10 mouse cellular contexts compared by ENCODE assay signal in the genomic region with DNA sequence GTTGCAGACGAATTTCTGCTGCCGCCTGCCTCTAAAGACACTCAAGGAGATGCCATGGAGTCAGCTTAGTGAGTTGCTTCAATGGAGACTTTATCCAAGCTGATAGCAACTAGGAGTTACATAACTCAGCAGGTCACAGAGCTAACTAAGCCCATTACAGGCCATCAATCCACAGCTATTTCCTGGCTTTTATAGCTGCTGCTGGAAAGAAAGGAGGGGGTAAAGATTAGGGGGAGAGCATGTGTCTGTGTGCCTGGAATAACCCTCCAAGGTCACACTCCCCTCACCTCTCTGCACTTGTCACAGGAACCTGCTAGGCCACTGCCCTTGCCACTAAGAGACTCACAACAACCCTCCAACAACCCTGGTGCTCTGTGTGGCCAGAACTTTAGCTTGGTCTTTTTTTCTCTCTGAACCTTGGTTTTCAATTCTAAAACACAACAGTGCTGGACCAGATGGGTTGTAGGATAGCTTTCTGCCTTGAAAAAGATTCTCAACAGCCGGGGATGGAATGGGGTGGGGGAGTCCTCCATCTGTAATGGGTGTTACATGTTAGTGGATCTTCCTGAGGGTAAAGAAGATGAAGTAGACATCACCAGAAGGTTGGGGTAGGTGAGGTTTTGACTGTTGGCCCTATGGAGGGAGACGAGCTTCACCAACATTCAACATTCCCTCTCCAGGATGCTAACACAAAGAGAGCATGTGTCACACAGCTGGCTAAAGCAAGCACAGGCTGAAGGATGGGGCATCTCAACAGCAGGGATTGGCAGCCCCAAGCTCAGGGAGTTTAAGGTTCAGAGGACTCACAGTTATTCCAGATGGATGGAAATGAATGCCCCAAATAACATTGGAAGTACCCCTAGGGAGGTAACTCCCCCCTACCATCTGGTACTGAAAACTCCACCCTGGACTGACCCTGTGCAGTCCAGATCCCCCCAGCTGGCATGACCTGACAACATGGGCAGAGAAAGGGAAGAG.
A peak's percentile ranks its signal among the peaks of the same experiment; 100 is the strongest.
DNase-seq lines count a peak whose midpoint lies in the region; ATAC-seq and TF ChIP-seq lines count a peak whose summit lies in the region.
"Had no signal": no experiment of that assay in that cellular context is flagged by ENCODE, and none has a peak within 500 bp of the region (broad histone marks: within the 10 kb centered on the region; RNA-seq: fewer than 3 reads in every experiment).

No protein-coding gene starts in this region.

- H3K4me1 ChIP-seq in heart, embryonic 15.5 days (replicated peaks), result peaks cover 35% of the 10 kb centered on the region
- H3K4me1 ChIP-seq in heart, embryonic 11.5 days (ENCODE audit: control insufficient read depth, insufficient read depth, low read length), result peaks cover 26% of the 10 kb centered on the region
- H3K4me1 ChIP-seq in limb, embryonic 12.5 days (replicated peaks), result peaks cover 29% of the 10 kb centered on the region

- H3K36me3 ChIP-seq in heart, embryonic 15.5 days, result peaks cover under 1% of the 10 kb centered on the region; the same call in 1 of the 2 replicates
- no peaks in the 10 kb centered on the region for H3K36me3 ChIP-seq in heart, embryonic 11.5 days (ENCODE audit: control insufficient read depth, insufficient read depth, low read length)
- 0 out of 2 replicates have a peak, but pooled peaks cover 7% of the 10 kb centered on the region for H3K36me3 ChIP-seq in limb, embryonic 12.5 days

- WGBS in heart, embryonic 15.5 days, result 61% methylated on average over 4 of the region's 4 CpGs
- 70% methylated on average over 4 of the region's 4 CpGs for WGBS in heart, embryonic 11.5 days (ENCODE audit: insufficient replicate concordance)
- WGBS in limb, embryonic 12.5 days, result 61% methylated on average over 4 of the region's 4 CpGs

- no peak overlapping the region for H3K4me3 ChIP-seq in heart, embryonic 15.5 days
- H3K4me3 ChIP-seq in heart, embryonic 11.5 days (ENCODE audit: low read depth, low read length), result no peak overlapping the region
- H3K4me3 ChIP-seq in layer of hippocampus, adult 2 months, result no peak overlapping the region
- no peak overlapping the region for H3K4me3 ChIP-seq in limb, embryonic 12.5 days (replicated peaks)
- H3K4me3 ChIP-seq: erythroblast, embryonic 14.5 days had no signal

- no peak overlapping the region for H3K9ac ChIP-seq in heart, embryonic 15.5 days
- H3K9ac ChIP-seq in heart, embryonic 11.5 days (ENCODE audit: low read depth, low read length), result no peak overlapping the region
- peak overlapping the region; percentile 35; the same call in 1 of the 2 replicates for H3K9ac ChIP-seq in limb, embryonic 12.5 days (replicated peaks)

- no peak for ATAC-seq in heart, embryonic 15.5 days (replicated peaks; ENCODE audit: insufficient number of reproducible peaks, insufficient read depth, low FRiP score, low read depth)
- no peak for ATAC-seq in heart, embryonic 11.5 days (replicated peaks; ENCODE audit: insufficient number of reproducible peaks, low FRiP score, low TSS enrichment)
- ATAC-seq in limb, embryonic 12.5 days (ENCODE audit: insufficient number of reproducible peaks, insufficient read depth, low FRiP score, low TSS enrichment, low read depth), result no peak
- ATAC-seq: intestine, embryonic 16.5 days had no signal

- peak overlapping the region; percentile 47 for H3K27ac ChIP-seq in heart, embryonic 15.5 days
- H3K27ac ChIP-seq in heart, embryonic 11.5 days (ENCODE audit: low read depth, low read length), result no peak overlapping the region
- H3K27ac ChIP-seq in layer of hippocampus, adult 2 months, result peak overlapping the region; percentile 82
- 0 out of 2 replicates have a peak overlapping the region, but pooled peaks have one; percentile 12 for H3K27ac ChIP-seq in limb, embryonic 12.5 days

- no peaks in the 10 kb centered on the region for H3K27me3 ChIP-seq in heart, embryonic 15.5 days
- no peaks in the 10 kb centered on the region for H3K27me3 ChIP-seq in heart, embryonic 11.5 days (ENCODE audit: control insufficient read depth, insufficient read depth, low read length)
- no peaks in the 10 kb centered on the region for H3K27me3 ChIP-seq in limb, embryonic 12.5 days

- H3K9me3 ChIP-seq in heart, embryonic 15.5 days (replicated peaks), result no peaks in the 10 kb centered on the region
- no peaks in the 10 kb centered on the region for H3K9me3 ChIP-seq in heart, embryonic 11.5 days (replicated peaks; ENCODE audit: control insufficient read depth, low read length)
- no peaks in the 10 kb centered on the region for H3K9me3 ChIP-seq in limb, embryonic 12.5 days

- no peak overlapping the region for H3K4me2 ChIP-seq in heart, embryonic 15.5 days
- H3K4me2 ChIP-seq in heart, embryonic 11.5 days, result no peak overlapping the region
- no peak overlapping the region for H3K4me2 ChIP-seq in limb, embryonic 12.5 days

- DNase-seq in cerebellum, postnatal 10 days, result peak; percentile 34 to 45
- no peak for DNase-seq in cerebellum, postnatal 36 days
- no peak for DNase-seq in layer of hippocampus, adult 2 months (ENCODE audit: low spot score in 2 of 2)
- DNase-seq in layer of hippocampus, adult 11-12 months (ENCODE audit: low spot score), result no peak
- DNase-seq in lung, postnatal 14 days, result no peak

- TF ChIP-seq CTCF in layer of hippocampus, adult 2 months (conservative IDR thresholded peaks at IDR 0.05), result no peak

Comparison
In these comparisons a context has a peak if more than half of its experiments do, and no peak if none do; other contexts are left out.
1. DNase-seq: peak in cerebellum, postnatal 10 days (2 of 2); none in cerebellum, postnatal 36 days (0 of 2), layer of hippocampus, adult 2 months (0 of 2), layer of hippocampus, adult 11-12 months (single experiment) and lung, postnatal 14 days (single experiment).